Mouse (Mus musculus) T-helper 2 cell (primary cell): ENCODE data around the gene Bmp2k.

Source experiments
- in situ Hi-C: fragments of 300-600 bp; cut with MboI, MseI; formaldehyde crosslinking; loops from one replicate; pipeline ENCODE4 v1.15.1; 2025; ENCODE audit warnings: high pct_unique_total_duplicates

Bmp2k gene

GRCm38 (mm10) chr5:97090034-97090784, 92.7 kb downstream of the Bmp2k start:
- in situ Hi-C loops = no loop called here

- in situ Hi-C loops = no loop called here
Measured at GRCm38 (mm10) chr5:97092970-97093369, 95.5 kb downstream of the Bmp2k start.

GRCm38 (mm10) chr5:97095335-97095734, 97.8 kb downstream of the Bmp2k start:
- in situ Hi-C loops = no loop called here

- in situ Hi-C loops = no loop called here
Measured at GRCm38 (mm10) chr5:97097631-97098041, 100.1 kb downstream of the Bmp2k start.

- in situ Hi-C loops = loop anchor here (25.0 kb wide), 1 partner anchor 1087 kb away; no protein-coding TSS in a partner anchor
Measured at GRCm38 (mm10) chr5:97099954-97100353, 102.5 kb downstream of the Bmp2k start.

GRCm38 (mm10) chr5:97108333-97108732, 110.8 kb downstream of the Bmp2k start:
- in situ Hi-C loops = loop anchor here (25.0 kb wide), 1 partner anchor 1079 kb away; no protein-coding TSS in a partner anchor

- in situ Hi-C loops = loop anchor here (25.0 kb wide), 1 partner anchor 1077 kb away; no protein-coding TSS in a partner anchor
Measured at GRCm38 (mm10) chr5:97110133-97110532, 112.6 kb downstream of the Bmp2k start.

GRCm38 (mm10) chr5:97110697-97111096, 113.2 kb downstream of the Bmp2k start:
- in situ Hi-C loops = loop anchor here (25.0 kb wide), 1 partner anchor 1077 kb away; no protein-coding TSS in a partner anchor

GRCm38 (mm10) chr5:97111207-97111910, 113.9 kb downstream of the Bmp2k start, which contains the start of gene Paqr3:
TSS of gene Paqr3 (minus strand) at chr5:97111596.
- in situ Hi-C loops = loop anchor here (25.0 kb wide), 1 partner anchor 1076 kb away; no protein-coding TSS in a partner anchor

GRCm38 (mm10) chr5:97124977-97125376, 127.5 kb downstream of the Bmp2k start:
- in situ Hi-C loops = loop anchor here (10.0 to 25.0 kb wide), 2 partner anchors 430 to 1062 kb away; no protein-coding TSS in a partner anchor

GRCm38 (mm10) chr5:97125459-97125970, 128.0 kb downstream of the Bmp2k start:
- in situ Hi-C loops = loop anchor here (10.0 kb wide), 1 partner anchor 429 kb away; no protein-coding TSS in a partner anchor

GRCm38 (mm10) chr5:97126005-97126404, 128.5 kb downstream of the Bmp2k start:
- in situ Hi-C loops = loop anchor here (10.0 kb wide), 1 partner anchor 429 kb away; no protein-coding TSS in a partner anchor

GRCm38 (mm10) chr5:97127284-97127683, 129.8 kb downstream of the Bmp2k start:
- in situ Hi-C loops = loop anchor here (10.0 kb wide), 1 partner anchor 428 kb away; no protein-coding TSS in a partner anchor

GRCm38 (mm10) chr5:97128242-97129226, 131.0 kb downstream of the Bmp2k start:
- in situ Hi-C loops = loop anchor here (10.0 kb wide), 1 partner anchor 426 kb away; no protein-coding TSS in a partner anchor

- in situ Hi-C loops = loop anchor here (10.0 kb wide), 1 partner anchor 425 kb away; no protein-coding TSS in a partner anchor
Measured at GRCm38 (mm10) chr5:97129589-97129988, 132.1 kb downstream of the Bmp2k start.

- in situ Hi-C loops = no loop called here
Measured at GRCm38 (mm10) chr5:97135331-97135730, 137.8 kb downstream of the Bmp2k start.
